Mouse (Mus musculus): Measurements from ENCODE around the gene Otof.

Gene Otof

GRCm38 (mm10) chr5:30423572-30424244 lies 38.0 kb downstream of the Otof start:
- peak; percentile 58 for DNase-seq (ENCODE audit: low read depth, low spot score)

DNA sequence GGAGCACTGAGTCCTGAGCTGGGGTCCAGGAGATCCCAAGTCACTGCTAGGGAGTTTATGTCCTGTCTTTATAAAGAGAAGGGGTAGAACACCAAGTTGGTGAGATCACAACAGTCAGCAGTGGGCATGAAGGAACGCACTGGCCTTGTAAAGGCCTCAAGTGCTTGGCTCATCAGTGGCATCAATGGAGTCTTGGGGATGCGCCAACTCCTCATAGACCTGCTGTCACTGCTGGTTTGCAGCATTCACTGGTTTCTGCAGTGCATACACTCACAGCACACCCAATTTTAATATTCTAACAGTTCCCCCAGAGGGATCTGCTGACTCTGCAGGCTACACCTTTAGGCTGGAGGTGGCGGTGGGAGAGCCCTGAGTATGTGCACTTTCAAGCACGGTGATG lies 38.6 kb downstream of the Otof start:
- DNase-seq (ENCODE audit: low read depth, low spot score), result no peak

DNA sequence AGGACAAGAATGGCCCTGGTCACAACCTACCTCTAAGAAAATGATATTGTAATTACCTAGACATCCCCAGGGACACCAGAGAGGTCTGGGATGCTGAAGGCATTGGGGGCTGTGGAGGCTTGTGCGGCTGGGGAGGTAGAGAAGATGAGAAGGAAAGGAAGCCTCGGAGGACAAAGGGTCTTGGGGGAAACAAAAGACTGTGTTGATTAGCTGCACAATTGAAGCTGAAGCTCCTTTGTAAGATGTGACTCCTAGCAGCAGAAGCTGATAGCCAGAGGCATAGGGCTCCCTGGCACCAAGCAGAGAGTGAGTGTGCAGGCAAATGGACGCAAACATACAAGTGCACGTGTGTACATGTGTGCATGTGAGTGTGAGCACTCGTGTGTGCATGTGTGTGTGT lies 45.1 kb downstream of the Otof start:
- no peak for DNase-seq (ENCODE audit: low read depth, low spot score)

DNA sequence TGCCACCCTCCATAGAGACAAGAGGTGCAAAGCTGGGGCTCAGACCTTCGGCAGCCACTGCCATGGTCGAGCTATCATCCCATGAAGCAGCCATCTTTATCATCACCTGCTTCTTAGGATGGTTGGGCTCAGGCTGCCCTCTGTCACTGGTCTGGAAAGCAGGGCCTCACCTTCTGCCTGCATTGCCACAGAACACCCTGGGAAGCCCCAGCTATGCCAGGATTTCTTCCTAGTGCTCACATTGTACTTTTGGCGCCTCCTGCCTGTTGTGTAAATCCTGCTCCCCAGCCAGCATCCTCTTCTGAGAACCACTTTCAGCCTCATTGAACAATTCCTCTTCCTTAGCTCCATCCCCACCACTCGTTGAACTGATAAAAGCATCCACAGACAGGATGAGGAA lies 45.9 kb downstream of the Otof start:
- no peak for DNase-seq (ENCODE audit: low read depth, low spot score)

GRCm38 (mm10) chr5:30415381-30415780 lies 46.4 kb downstream of the Otof start:
- DNase-seq (ENCODE audit: low read depth, low spot score), result no peak

- DNase-seq (ENCODE audit: low read depth, low spot score), result no peak
These were observed 50.2 kb downstream of the Otof start for GRCm38 (mm10) chr5:30411524-30411923.

DNA sequence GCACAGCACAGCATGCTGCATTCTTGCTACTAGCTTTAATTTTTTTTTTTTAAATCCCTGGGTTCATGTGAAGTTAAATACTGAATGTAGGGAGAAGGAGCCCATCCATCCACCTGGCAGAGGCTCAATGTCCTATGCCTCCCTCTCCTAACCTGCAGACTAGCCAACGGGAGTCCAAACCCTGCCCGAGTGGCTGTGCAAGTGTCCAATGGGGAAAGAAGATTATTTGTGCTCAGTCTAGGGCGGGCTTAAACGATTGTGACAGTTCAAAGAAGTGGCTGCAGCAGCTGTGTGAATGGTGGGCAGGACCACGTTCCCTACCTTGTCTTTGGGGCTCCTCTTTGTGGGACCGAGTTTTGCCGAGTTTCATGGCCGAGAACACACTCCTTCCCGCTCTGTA lies 54.9 kb downstream of the Otof start:
- DNase-seq (ENCODE audit: low read depth, low spot score), result peak; percentile 19

DNA sequence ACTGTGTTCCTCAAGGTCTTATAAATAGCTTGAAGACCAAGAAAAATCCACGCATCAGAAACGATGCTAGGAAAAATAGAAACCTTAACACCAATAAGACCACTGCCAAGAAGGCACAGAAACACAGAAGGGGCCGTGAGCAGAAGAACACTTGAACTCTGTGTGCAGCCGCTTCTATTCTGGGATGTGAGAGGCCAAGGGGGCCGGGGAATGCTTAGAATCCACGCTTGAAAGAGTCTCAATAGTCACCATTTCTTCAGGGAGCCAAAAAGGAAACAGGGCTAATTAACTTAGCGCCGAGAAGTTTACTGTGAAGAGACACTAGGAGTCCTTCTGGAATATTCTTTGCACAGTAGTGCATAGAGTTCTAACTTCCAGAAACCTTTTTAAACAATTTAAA lies 60.6 kb downstream of the Otof start:
- no peak for DNase-seq (ENCODE audit: low read depth, low spot score)

- no peak for DNase-seq (ENCODE audit: low read depth, low spot score)
These were observed 61.2 kb downstream of the Otof start for GRCm38 (mm10) chr5:30400521-30400920.

GRCm38 (mm10) chr5:30391473-30391872 lies 70.3 kb downstream of the Otof start:
- DNase-seq (ENCODE audit: low read depth, low spot score), result peak; percentile 80

DNA sequence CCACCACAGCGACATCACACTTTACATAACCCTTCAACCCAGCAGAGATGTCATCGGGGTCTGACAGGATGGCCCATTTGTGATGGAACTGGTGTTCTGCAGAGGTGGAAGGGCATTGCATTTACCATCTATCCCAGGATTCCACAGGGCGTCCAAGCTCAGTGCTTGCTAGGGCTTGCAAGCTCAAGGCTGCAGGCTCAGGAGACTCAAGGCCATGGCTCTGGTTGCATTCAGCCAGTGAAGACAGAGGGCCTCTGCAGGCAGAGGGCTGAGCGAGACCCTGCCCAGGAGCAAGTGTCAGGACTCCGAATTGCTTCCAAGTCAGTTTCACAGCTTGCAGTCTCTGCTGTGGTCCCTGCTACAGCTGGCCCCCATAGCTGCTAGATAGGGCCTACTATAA lies 71.9 kb downstream of the Otof start:
- DNase-seq (ENCODE audit: low read depth, low spot score), result no peak

DNA sequence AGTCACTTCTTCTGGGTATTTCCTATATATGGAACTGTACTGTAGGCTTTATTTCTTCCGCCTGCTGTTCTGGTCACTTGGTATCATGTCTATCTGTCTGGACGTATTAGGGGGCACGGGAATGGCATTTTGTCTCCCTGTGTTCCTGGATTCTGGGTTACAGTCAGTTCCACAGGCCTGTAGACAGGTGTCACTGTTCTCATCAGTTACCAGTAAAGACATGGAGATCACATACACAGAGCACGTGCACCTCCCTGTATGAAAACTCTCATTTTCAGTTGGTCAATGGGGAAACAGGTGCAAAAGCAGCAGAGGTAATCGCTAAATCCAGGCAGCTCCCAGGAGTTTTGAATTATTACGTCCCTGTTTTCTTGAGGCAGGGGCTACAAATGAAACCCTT lies 74.0 kb downstream of the Otof start:
- DNase-seq (ENCODE audit: low read depth, low spot score), result no peak

DNA sequence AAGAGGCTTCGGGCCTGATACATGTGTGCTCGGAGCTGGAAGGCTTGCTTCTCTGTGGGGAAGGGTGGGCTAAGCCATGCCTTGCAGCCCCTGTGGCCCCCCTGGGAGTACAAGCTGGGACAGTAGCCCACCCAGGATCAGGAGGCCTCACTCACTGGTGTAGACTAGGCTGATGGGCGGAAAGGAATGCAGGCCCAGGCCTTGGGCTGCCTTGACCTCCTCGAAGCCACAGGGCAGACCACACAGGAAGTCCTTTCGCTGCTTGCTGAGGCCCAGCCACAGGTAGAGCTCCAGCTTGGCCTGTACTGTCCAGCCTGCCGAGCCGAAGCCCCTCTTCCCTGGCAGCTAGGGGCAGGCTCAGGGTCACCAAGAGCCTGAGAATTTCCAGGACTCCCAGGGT lies 78.9 kb downstream of the Otof start:
- DNase-seq (ENCODE audit: low read depth, low spot score), result no peak

GRCm38 (mm10) chr5:30369426-30369825 lies 92.3 kb downstream of the Otof start:
- DNase-seq (ENCODE audit: low read depth, low spot score), result no peak

- no peak for DNase-seq (ENCODE audit: low read depth, low spot score)
These were observed 94.3 kb downstream of the Otof start for GRCm38 (mm10) chr5:30367405-30367804.

GRCm38 (mm10) chr5:30358436-30359099 lies 103.2 kb downstream of the Otof start:
- no peak for DNase-seq (ENCODE audit: low read depth, low spot score)

DNA sequence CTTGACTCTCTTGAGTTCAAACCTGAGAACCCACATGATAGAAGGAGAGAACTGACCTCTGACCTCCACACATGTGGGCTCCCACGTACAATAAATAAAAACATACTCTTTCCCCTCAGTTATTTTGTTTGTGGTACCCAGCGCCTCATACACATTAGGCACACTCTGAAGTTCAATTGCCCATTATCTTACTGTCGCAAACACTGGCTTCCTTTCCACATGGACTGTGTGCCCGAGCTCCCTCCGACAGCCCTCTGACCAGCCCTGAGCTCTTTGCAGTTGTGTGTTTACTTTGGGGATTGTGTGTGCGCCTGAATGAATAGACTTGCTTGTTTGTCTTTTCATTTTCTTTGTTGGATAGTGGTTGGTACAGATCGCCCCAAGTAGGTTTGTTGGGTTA lies 105.1 kb downstream of the Otof start:
- no peak for DNase-seq (ENCODE audit: low read depth, low spot score)

DNA sequence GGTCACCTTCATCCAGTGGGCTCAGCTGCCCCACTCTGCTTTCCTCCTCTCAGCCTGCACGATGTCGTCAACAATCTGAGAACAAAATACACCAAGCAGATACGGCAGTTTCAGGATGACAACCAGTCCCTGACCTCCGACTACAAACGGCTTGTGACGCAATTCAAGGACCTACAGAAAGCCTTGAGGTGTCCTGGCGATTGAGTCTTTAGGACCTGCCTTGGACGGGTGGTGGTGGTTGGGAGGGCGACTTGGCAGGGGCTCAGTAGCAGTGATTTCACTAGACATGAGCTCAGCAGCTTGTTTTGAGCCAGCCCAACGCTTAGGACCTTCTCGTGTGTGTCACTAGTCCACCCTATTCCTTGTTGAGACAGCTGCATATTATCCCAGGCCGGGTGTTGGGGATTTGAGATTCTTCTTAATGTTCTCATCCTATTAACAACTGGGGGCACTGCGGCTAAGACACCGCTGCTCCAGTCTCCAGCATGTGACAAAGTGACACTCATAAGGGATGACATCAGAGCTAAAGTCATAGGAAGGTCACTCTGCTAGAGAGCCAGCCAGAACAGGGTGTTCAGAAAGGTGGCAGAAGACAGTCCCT lies 106.1 kb downstream of the Otof start:
- no peak for DNase-seq (ENCODE audit: low read depth, low spot score)

- no peak for DNase-seq (ENCODE audit: low read depth, low spot score)
These were observed 106.6 kb downstream of the Otof start for GRCm38 (mm10) chr5:30355114-30355513.

DNA sequence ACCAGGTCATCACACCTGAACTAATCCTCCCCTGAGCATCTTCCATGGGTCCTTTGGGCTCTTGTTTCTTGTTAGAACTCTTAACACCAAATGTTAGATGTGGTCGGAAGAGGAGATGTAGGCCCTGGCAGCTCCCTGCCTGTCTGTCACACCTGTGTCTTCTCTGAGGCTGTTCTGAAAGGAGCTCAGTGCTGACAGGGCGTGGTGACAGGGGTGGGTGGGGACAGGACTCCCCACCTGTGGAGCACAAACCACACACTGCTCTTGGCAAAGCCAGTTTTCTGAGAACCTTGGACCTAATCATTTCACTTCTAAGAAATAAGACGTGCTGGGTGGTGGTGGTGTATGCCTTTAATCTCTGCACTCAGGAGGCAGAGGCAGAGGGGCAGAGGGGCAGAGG lies 108.1 kb downstream of the Otof start:
- no peak for DNase-seq (ENCODE audit: low read depth, low spot score)

GRCm38 (mm10) chr5:30343886-30344285 lies 117.8 kb downstream of the Otof start:
- no peak for DNase-seq (ENCODE audit: low read depth, low spot score)

DNA sequence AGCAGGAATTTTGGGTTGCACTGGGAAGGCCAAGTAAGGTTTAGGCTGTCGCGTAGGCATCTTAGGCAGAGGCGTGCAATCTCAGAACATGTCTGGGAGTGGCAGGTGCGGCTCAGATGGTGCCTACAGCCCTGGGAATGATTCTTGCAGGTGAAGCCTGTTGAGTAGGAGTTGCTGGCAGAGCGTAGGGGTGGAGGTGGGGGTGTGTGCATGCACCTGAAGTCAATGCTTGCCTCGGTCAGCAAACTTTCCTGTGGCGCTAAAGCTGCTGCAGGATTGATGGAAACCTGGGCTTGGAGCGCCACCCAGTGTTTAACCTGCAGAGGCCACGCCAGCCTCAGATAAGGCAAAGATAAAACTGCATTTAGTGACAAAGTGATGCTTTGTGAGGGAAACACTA lies 118.6 kb downstream of the Otof start:
- peak; percentile 71 for DNase-seq (ENCODE audit: low read depth, low spot score)

DNA sequence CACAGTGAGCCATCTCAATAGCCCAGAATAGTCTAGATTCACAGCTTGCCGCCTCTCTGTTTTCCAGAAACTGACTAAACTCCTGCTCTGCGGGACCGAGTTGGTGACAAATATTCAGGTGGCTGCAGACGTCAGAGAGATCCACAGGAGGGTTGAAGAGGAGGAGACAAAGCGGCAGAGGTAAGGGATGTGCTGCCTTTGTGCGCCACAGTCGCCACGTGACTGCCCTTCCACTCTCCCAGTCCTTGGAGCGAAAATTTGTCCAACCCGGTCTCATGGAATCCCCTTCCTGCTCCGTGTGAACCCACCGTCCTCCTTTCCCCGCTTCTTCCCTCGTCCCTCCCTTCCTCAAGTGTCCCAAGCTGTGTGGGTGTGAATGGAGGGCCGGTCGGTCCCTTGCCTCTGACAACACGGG lies 119.1 kb downstream of the Otof start:
- DNase-seq (ENCODE audit: low read depth, low spot score), result peak; percentile 2
